Mouse (Mus musculus) cerebellum, adult 2 months (tissue): ENCODE data around the gene Bfsp2.

Experiments
- CTCF ChIP-seq: fragments of 200-500 bp; IDR thresholded peaks from 2 replicates; pipeline ENCODE4 v1.5.1; 2011; ENCODE audit warnings: low read depth, mild to moderate bottlenecking, control low read depth, low read length, moderate library complexity, borderline replicate concordance; ENCODE audit not compliant: insufficient read depth
- POLR2A ChIP-seq: fragments of 200-500 bp; IDR thresholded peaks from 2 replicates; pipeline ENCODE4 v1.6.1; 2011; ENCODE audit warnings: low read length, control low read depth, borderline replicate concordance; ENCODE audit not compliant: insufficient read depth

- TF ChIP-seq CTCF = no peak
- TF ChIP-seq POLR2A = no peak
Measured at GRCm38 (mm10) chr9:103376346-103377320, 103.6 kb downstream of the Bfsp2 start.
